Mouse (Mus musculus) intestine, embryonic 15.5 days (tissue): Measurements from ENCODE around the gene Mtcl1. TPM values are rescaled to one million over a fixed set of nuclear protein-coding genes. Genes with fewer than 3 reads are reported as not detected.

Experiments
- ATAC-seq: fragments of 200-750 bp; cut with Nextera tagmentation; 2 replicates; pipeline ENCODE4 v1.8.0; 2017; ENCODE audit warnings: moderate TSS enrichment, moderate library complexity
- H3K27ac ChIP-seq: fragments of 300-500 bp; sonication (generic); 2 replicates; pipeline ENCODE4 v1.5.1; 2015; ENCODE audit warnings: mild to moderate bottlenecking, inconsistent platforms
- H3K27me3 ChIP-seq: fragments of 300-500 bp; sonication (generic); replicated peaks from 2 replicates; pipeline ENCODE4 v1.6.1; 2015; ENCODE audit warnings: inconsistent platforms
- H3K36me3 ChIP-seq: fragments of 300-500 bp; sonication (generic); 2 replicates; pipeline ENCODE4 v1.6.1; 2015; ENCODE audit warnings: inconsistent platforms
- H3K4me1 ChIP-seq: fragments of 300-500 bp; sonication (generic); replicated peaks from 2 replicates; pipeline ENCODE4 v1.6.1; 2015; ENCODE audit warnings: inconsistent platforms
- H3K4me2 ChIP-seq: fragments of 300-500 bp; sonication (generic); replicated peaks from 2 replicates; pipeline ENCODE4 v1.6.1; 2015; ENCODE audit warnings: mild to moderate bottlenecking, inconsistent platforms
- H3K4me3 ChIP-seq: fragments of 300-500 bp; sonication (generic); replicated peaks from 2 replicates; pipeline ENCODE4 v1.5.1; 2015; ENCODE audit warnings: inconsistent platforms
- H3K9ac ChIP-seq: fragments of 300-500 bp; sonication (generic); 2 replicates; pipeline ENCODE4 v1.6.1; 2015; ENCODE audit warnings: inconsistent platforms
- H3K9me3 ChIP-seq: fragments of 300-500 bp; sonication (generic); 2 replicates; pipeline ENCODE4 v1.6.1; 2016; ENCODE audit warnings: inconsistent platforms
- WGBS: fragments of 180-500 bp; shearing (Covaris S2); methylation state at CpG from one replicate; pipeline ENCODE4 v1.1.7; 2015; 5-methylcytosine and 5-hydroxymethylcytosine counted together
- polyA plus RNA-seq: library from polyadenylated mRNA; unstranded; fragments of >200 nt; fragmentation: Nextera tagmentation; extraction: Ambion mirVana; gene quantifications from 2 replicates; pipeline ENCODE4 v1.2.1, GENCODE M21; 2015

Gene Mtcl1
- polyA plus RNA-seq, 1 experiment from 2014 or later, result 5.5 TPM

DNA sequence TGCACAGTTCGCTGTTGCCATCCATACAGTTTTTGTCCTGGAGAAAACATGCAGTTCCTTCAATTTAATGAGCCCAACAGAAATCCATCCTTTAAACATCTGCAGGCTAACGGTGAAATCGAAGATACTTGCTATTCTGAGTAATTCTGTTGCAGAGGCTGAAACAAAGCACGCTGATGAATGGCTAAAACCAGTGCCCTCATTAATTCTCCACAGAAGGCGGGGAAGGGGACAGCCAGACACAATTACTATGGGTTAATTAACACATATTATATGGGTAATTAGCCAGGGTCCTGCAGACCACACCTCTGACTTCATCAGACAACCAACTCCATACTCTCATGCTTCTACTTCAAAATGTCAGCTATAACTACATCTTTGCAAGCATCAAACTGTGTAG, 32.2 kb downstream of the Mtcl1 start:
- no peaks in the 10 kb centered on the region for H3K27me3 ChIP-seq
- H3K9me3 ChIP-seq, result no peaks in the 10 kb centered on the region
- no peak overlapping the region for H3K9ac ChIP-seq
- peaks cover 15% of the 10 kb centered on the region for H3K4me1 ChIP-seq
- peak overlapping the region; percentile 55 for H3K4me2 ChIP-seq
- WGBS, result 38% methylated on average over 5 of the region's 5 CpGs
- no peaks in the 10 kb centered on the region for H3K36me3 ChIP-seq
- no peak overlapping the region for H3K27ac ChIP-seq
- peak overlapping the region; percentile 15; the same call in 1 of the 2 replicates for H3K4me3 ChIP-seq
- ATAC-seq, result 0 out of 2 replicates have a peak, but pooled peaks have one; percentile 10

DNA sequence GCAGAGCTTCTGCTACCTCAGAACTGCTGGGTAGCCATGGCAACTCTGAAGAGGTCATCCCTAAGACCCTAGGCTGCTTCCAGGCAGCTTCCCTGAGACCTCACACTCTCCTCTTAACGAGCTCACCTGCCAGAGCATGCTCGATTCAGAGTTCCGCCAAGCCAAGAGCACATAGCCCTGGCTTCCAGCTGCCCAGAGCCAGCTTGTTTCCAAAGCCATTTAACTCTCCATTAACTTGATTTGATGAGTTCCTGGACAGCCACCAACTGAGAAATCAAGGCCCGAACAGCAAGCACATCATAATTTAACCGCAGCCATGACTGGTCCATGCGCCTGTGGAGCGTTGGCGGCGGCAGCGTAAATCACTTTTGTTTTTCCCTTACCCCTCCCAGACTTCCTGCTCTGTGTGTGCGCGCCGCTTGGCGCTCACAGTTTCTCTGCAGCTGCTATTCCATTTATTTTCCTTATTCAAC, 32.7 kb downstream of the Mtcl1 start:
- Histone ChIP-seq H3K9me3 (no peaks in the 10 kb centered on the region), H3K9ac (no peak overlapping the region), H3K4me2 (peak overlapping the region; percentile 55), H3K27me3 (no peaks in the 10 kb centered on the region), H3K36me3 (no peaks in the 10 kb centered on the region), H3K4me1 (peaks cover 15% of the 10 kb centered on the region), H3K27ac (no peak overlapping the region), H3K4me3 (peak overlapping the region; percentile 15)
- 21% methylated on average over 14 of the region's 14 CpGs for WGBS
- ATAC-seq, result peak; percentile 60; the same call in 1 of the 2 replicates

DNA sequence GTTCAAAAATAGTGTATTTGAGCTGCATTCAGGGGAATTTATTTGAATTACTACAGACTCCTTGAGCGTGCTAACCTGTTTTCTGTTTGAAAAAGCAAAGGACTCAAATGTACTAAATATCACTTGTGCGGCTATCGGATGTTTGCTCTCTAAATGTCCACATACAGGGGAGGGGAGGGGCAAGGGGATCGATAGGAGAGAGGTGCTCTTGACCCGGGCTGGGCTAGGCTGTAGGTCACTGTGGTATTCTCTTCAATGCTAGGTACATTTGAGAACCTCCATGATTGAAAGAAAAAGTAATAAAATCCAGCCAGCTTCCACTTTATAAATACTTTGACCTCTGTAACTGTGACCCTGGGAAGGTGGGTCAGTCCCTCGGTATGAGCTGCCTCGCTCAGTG, 33.1 kb downstream of the Mtcl1 start:
- Histone ChIP-seq H3K4me1 (peaks cover 15% of the 10 kb centered on the region), H3K27ac (no peak overlapping the region), H3K4me3 (peak overlapping the region; percentile 15; the same call in 1 of the 2 replicates), H3K27me3 (no peaks in the 10 kb centered on the region), H3K9ac (no peak overlapping the region), H3K36me3 (no peaks in the 10 kb centered on the region), H3K4me2 (peak overlapping the region; percentile 55), H3K9me3 (no peaks in the 10 kb centered on the region)
- 38% methylated on average over 7 of the region's 7 CpGs for WGBS
- 0 out of 2 replicates have a peak, but pooled peaks have one; percentile 46 for ATAC-seq

DNA sequence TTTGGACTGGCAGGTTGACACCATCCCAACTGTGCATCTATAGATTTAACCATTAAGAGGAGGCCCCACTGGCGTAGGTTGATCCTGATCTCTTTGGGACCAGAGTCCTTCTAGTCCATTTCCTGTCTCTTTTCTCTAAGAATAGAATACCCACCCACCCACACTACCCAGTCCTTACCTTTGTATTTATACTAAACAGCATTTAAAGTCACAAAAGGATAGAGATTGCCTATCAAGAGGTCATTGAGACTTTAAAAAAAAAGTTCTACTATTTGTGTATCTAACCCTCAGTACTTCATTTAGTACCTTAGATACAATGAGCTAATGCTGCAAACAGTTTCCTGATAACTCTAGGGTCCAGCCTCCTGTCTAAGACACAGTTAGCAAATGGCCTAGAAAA, 35.2 kb downstream of the Mtcl1 start:
- 84% methylated on average over 1 of the region's 1 CpGs for WGBS
- H3K4me3 ChIP-seq, result no peak overlapping the region
- no peak for ATAC-seq

DNA sequence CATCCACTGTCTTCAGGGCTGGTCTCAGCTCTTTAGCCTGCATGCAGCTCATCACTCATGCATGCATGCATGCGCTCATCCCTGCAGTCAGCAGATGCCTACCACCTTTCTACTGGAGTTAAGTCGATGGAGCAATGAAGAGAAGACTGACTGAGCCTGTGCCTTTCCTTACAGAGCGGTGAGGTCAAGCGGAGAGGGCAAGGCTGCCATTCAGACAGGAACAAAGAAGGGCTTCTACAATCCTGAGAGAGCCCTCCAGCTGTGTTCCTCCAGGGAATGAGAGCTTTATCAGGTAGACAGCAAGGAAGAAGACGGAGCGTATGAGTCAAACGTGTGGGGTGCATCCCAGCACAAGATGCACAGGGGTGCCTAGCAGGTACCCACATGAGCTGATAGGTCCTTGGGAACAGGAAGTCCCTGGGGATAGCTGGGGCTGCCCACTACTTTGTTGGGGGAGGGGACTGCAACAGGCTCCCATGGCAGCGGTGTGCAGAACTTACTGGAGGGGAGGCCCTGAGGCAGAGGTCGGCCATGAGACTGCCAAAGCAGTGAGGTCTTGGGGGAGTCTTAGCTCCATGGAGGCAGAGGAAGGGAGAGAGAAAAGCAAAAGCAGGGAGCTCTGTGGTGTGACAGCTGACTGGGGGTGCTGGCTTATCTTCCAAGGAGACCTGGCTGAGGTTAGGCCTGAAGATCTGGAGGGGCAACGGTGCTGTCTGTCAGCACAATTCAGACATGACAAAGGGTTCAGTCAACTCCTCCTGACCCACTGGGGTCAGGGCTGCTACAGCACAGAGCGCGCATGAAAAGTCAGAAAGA, 37.2 kb downstream of the Mtcl1 start:
- Histone ChIP-seq H3K9me3 (no peaks in the 10 kb centered on the region), H3K27me3 (no peaks in the 10 kb centered on the region), H3K9ac (no peak overlapping the region), H3K36me3 (no peaks in the 10 kb centered on the region), H3K4me3 (no peak overlapping the region), H3K27ac (no peak overlapping the region), H3K4me2 (no peak overlapping the region), H3K4me1 (peaks cover 18% of the 10 kb centered on the region)
- WGBS, result 71% methylated on average over 12 of the region's 12 CpGs
- no peak for ATAC-seq

More for the DNA sequence above, 35.2 kb downstream of the Mtcl1 start:
- Histone ChIP-seq H3K9me3 (no peaks in the 10 kb centered on the region), H3K9ac (no peak overlapping the region), H3K4me1 (peaks cover 15% of the 10 kb centered on the region), H3K27me3 (no peaks in the 10 kb centered on the region), H3K36me3 (no peaks in the 10 kb centered on the region), H3K4me2 (no peak overlapping the region), H3K27ac (no peak overlapping the region)

DNA sequence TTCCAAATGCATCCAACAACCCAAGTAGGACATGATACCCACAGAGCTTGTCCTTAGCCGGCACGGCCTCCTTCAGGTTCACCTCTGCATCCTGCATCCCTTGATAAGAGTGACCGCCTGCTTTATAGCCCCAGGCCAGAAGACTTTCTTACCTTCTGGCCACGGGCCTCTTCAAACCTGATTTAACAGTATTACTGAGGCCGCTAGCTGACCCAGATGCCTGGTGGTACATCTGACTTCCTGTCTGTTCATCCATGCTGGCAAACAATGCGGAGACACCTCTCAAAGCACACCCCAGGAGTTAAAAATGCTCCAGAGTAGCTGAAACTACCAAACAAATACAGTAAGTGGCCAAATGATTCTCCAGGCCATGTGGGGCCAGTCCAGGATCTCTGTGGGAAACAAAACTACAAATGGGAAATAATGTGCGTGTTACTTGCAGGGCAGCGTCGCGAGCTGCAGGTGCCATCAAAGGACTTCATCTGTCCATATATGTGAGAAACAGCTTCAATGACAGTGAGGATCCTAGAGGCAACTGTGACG, 38.6 kb downstream of the Mtcl1 start:
- H3K27me3 ChIP-seq, result no peaks in the 10 kb centered on the region
- H3K4me3 ChIP-seq, result no peak overlapping the region
- H3K4me1 ChIP-seq, result peaks cover 14% of the 10 kb centered on the region
- H3K9ac ChIP-seq, result no peak overlapping the region
- no peaks in the 10 kb centered on the region for H3K9me3 ChIP-seq
- WGBS, result 88% methylated on average over 11 of the region's 11 CpGs
- H3K36me3 ChIP-seq, result no peaks in the 10 kb centered on the region
- no peak for ATAC-seq
- H3K27ac ChIP-seq, result no peak overlapping the region
- H3K4me2 ChIP-seq, result no peak overlapping the region

DNA sequence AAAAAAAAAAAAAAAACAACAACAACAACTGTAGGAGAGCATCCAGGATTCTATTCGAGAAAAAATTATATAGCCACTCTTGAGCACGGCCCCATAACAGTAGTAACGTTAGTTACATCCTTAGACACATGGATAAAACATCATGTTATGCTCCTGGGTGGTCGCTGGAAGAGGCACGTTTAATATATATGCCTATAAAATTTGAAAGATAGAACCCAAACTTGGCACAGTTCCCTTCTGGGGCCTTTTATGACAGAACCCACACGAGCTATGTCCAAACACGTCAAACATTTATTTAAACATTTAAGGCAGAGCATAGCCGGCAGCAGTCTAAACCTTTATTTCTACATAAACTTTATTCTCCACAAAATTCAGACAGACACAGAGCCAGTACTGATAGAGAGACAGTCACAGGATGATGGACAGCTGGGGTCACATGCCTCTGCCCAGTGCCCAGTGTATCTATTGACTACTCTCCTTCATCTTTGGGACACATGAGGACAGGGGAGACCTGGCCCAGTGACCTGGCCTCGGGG, 40.4 kb downstream of the Mtcl1 start:
- no peak overlapping the region for H3K4me2 ChIP-seq
- no peak overlapping the region for H3K9ac ChIP-seq
- peak; percentile 46 for ATAC-seq
- no peak overlapping the region for H3K4me3 ChIP-seq
- 0 out of 2 replicates have a peak overlapping the region, but pooled peaks have one; percentile 23 for H3K27ac ChIP-seq
- H3K36me3 ChIP-seq, result no peaks in the 10 kb centered on the region
- peaks cover 24% of the 10 kb centered on the region for H3K4me1 ChIP-seq
- H3K9me3 ChIP-seq, result no peaks in the 10 kb centered on the region
- no peaks in the 10 kb centered on the region for H3K27me3 ChIP-seq
- 42% methylated on average over 9 of the region's 9 CpGs for WGBS

DNA sequence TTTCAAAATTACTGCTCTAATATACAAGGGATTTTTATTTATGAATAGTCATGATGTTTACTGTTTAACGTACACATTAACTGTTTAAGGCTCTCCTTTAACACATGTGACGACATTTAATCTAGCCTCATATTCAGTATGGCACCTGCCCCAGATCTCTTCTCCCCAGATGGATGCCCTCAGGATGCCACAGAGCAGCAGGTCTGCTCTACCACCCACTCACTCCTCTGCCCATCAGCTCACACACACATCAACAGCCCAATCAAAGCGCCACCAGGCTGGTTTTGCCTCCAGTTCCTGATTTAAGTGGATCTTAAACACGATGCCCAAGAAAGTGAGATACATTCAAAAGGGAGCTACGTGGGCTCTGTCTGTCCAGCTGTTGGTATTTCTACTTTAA, 41.1 kb downstream of the Mtcl1 start:
- no peak overlapping the region for H3K4me3 ChIP-seq
- H3K9ac ChIP-seq, result no peak overlapping the region
- ATAC-seq, result no peak
- no peak overlapping the region for H3K4me2 ChIP-seq
- peaks cover 24% of the 10 kb centered on the region for H3K4me1 ChIP-seq
- no peaks in the 10 kb centered on the region for H3K9me3 ChIP-seq
- H3K36me3 ChIP-seq, result no peaks in the 10 kb centered on the region
- 82% methylated on average over 5 of the region's 5 CpGs for WGBS
- no peaks in the 10 kb centered on the region for H3K27me3 ChIP-seq
- H3K27ac ChIP-seq, result no peak overlapping the region

DNA sequence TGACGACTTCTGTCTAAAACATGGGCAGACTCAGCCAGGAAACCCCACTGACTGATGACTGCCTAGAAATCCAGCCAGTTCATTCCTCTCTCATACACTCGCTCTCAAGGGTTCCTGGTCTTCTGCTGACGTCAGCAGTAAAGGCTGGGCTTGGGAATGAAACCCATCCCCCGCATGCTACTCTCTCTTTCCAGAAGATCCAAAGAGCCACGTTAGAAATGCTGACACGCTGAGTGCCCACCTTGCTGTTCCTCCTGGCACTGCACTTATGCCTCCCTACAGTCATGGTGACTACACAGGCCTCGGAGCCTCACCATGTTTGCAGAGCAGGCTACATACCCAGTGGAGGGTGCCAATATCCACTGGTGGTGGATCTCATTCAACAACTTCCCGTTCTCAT, 41.7 kb downstream of the Mtcl1 start:
- WGBS, result 61% methylated on average over 8 of the region's 8 CpGs
- Histone ChIP-seq H3K4me1 (peaks cover 28% of the 10 kb centered on the region), H3K9me3 (no peaks in the 10 kb centered on the region), H3K4me2 (no peak overlapping the region), H3K27ac (no peak overlapping the region), H3K27me3 (no peaks in the 10 kb centered on the region), H3K9ac (no peak overlapping the region), H3K4me3 (no peak overlapping the region), H3K36me3 (no peaks in the 10 kb centered on the region)
- ATAC-seq, result no peak

DNA sequence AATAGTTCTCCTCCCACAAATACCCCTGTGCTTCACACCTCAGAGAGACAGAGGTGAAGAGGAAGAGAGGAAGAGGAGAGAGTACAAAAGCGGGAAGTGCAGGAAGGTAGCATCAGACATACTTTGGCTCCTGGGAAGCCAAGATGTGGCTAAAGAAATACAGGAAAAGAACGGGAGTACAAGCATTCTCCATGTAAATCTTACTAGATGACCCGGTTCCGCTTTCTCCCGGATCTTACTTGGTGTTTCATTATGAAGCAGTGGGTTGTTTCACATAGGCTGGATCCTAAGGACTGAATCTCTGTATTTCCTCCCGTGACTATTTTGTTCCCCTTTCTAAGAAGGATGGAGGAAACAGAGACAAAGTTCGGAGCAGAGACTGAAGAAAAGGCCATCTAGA, 43.9 kb downstream of the Mtcl1 start:
- H3K4me2 ChIP-seq, result peak overlapping the region; percentile 15
- 41% methylated on average over 7 of the region's 7 CpGs for WGBS
- no peaks in the 10 kb centered on the region for H3K9me3 ChIP-seq
- ATAC-seq, result no peak
- H3K9ac ChIP-seq, result no peak overlapping the region
- H3K4me1 ChIP-seq, result peaks cover 28% of the 10 kb centered on the region
- H3K27ac ChIP-seq, result peak overlapping the region; percentile 18; the same call in 1 of the 2 replicates
- H3K36me3 ChIP-seq, result no peaks in the 10 kb centered on the region
- no peak overlapping the region for H3K4me3 ChIP-seq
- H3K27me3 ChIP-seq, result no peaks in the 10 kb centered on the region

DNA sequence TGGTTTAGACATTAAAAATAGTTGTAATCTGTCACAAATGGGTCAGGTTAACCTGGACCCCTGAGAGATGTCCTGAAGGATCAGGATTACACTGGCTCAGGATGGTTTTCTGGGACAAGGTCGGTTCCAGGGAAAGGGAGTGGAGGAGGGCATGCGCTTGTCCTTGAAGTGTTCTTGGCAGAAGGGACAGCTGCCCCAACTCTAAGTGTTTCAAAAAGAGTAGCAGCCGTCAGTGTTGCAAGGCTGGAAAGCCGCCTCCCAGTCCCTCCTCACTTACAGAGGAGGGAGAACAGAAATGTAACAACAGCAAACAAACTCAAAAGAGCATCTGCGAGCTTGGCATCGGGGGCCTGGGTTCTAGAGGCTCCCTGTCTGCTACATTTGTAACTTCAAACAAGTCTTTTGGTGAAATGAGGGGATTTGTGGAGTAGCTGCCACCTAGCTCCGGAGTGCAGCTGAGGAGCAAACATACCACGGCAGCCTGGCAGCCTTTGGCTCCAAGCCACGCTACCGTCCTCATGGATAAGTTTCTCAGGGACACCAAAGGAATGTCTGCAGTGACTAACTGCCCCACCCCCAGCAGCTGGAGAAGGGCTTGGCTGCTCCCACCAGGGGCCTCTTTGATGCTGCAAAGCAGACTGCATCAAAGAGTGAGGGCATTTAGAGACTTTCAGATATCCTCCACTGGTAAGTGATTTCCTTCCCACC, 44.5 kb downstream of the Mtcl1 start:
- WGBS, result 22% methylated on average over 10 of the region's 10 CpGs
- Histone ChIP-seq H3K27ac (peak overlapping the region; percentile 23; the same call in 1 of the 2 replicates), H3K9me3 (no peaks in the 10 kb centered on the region), H3K27me3 (no peaks in the 10 kb centered on the region), H3K9ac (no peak overlapping the region), H3K36me3 (no peaks in the 10 kb centered on the region), H3K4me3 (no peak overlapping the region), H3K4me1 (peaks cover 31% of the 10 kb centered on the region), H3K4me2 (peak overlapping the region; percentile 15)
- ATAC-seq, result peak; percentile 52; the same call in 1 of the 2 replicates
